Mouse (Mus musculus) heart, adult 8-10 months (tissue): ENCODE data around the gene Alkbh3. TPM values are rescaled to one million over a fixed set of nuclear protein-coding genes. Genes with fewer than 3 reads are reported as not detected.
A peak's percentile ranks its signal among the peaks of the same experiment; 100 is the strongest.

ENCODE experiments used
- DNase-seq: peaks from one replicate; pipeline ENCODE4 v3.0.0; 2022; ENCODE audit warnings: low spot score
- total RNA-seq, 4 experiments: library from RNA; stranded (reverse); gene quantifications; 2 replicates each; pipeline ENCODE4 v1.2.4; 2022

The Alkbh3 gene
- total RNA-seq, 4 experiments from 2014 or later, result 50.2 to 61.7 (median 59.9) TPM

- no peak for DNase-seq
Measured at GRCm38 (mm10) chr2:93992810-93993209, 17.8 kb downstream of the Alkbh3 start.

DNA sequence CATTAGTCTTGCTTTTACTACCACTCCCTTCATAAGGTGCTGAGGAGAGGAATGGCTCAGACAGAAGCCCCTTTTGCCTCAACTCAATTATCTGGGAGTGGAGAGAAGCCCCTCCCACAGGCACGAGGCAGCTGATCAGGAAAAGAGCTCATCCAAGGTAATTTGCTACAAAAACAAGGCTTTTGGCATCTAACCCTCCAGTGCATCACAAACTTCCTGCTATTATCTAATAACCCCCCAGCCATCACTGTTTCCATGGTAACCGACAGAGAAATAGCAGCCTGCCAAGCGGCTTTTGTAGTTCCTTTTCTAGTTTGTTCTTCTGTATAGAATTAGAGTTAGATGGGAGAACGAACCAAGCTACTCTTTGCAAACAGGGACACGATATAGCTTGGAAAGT is 18.3 kb downstream of the Alkbh3 start:
- peak; percentile 33 for DNase-seq

DNA sequence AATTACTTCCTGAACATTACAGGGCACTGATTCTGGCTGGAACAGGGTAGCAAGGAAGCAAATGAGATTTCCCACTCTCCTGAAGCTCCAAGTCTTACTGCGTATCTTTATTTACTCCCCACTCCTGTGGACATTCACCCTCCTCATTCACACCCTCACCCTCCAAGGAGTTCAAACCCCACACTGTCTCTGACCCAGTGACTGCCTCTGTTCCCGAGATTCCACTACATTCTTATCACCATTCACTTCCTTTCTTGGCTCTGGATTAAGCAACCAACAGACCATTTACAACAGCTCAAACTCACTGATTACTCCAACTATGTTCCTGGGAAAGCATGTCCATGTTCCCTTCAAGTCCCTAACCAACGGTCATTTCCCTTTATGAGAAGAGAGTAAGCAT is 19.3 kb downstream of the Alkbh3 start:
- DNase-seq, result no peak

DNA sequence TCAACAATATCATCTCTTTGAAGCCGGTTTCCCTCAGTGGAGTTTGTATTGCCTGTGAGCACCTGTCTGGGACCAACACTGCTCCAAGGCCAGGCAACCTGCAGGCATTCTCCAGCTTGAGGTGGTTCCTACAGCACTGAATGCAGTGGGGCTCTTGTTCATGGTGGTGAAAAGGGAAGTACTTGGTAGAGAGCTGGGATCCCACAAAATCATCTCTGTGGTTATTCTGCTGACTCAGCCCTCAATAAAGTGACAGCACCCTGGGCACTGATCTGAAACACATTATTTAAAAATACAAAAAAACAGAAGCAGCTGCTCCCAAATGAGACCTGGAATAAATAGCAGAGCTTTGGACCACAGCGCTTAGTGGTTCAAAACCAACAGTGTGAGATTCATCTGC is 22.2 kb downstream of the Alkbh3 start:
- no peak for DNase-seq

- no peak for DNase-seq
Measured at GRCm38 (mm10) chr2:93982457-93983235, 28.0 kb downstream of the Alkbh3 start.

GRCm38 (mm10) chr2:93979249-93980120 is 31.1 kb downstream of the Alkbh3 start:
- DNase-seq, result no peak

GRCm38 (mm10) chr2:93976436-93977252 is 34.0 kb downstream of the Alkbh3 start:
- no peak for DNase-seq

DNA sequence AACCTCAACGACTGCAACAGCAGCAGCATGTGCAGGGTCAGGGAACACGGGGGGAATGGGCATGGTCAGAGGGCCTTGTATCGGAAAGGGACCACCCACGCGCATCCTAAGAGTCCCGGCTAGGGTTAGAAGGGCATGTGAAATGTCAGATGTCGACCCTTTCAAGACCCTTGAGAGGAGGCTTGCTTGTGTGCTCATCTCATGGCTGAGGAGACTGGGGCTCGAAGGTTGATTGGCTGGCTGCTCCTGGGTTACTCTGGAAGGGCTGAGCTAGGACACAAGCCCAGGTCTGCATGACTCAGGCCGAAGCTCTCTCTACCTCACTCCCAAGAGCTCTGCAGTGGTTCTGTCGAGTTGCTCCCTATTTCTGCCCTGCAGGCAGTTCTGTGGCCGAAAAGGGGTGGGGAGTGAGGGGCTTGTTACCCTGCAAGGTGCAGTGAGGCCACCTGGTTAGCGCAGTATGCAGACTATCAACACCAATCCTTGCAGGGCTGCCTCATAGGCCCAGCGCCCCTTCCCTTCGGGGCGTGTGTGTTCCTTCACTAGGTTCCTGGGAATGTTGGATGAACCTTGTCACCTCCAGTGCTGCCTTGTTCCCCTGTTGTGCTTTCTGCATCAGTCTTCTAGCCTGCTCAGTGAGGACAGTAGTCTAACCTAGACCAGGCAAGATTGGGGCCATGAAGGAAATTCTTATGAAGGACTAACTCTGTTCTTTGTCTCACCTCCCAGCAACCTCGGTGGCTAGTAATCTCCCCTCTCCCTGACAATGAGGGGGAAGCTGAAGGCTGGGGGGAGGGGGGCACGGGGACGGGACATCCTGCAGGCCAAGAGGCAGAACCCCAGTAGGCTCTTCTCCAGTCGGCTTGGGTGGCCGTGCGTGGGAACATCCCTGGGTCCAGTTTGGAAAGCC is 34.8 kb downstream of the Alkbh3 start:
- DNase-seq, result no peak

DNA sequence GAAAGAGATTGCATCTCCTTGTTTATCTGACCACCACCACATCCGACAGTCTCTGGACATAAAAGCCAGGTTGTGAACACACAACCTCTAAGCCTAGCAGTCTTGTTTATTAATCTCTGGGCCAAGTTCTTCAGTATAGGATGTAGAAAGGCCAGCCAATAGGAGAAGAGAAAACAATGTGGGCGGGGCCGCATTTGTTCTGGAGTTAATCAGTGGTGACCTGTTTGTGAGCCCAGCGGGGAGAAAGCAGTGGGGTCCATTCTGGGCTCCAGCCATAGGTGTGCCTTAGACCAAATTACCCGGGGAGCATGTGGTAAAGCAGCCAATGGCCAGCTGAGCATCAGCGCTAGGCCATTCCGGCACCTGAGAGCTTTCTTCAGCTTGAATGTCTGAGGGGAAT is 35.6 kb downstream of the Alkbh3 start:
- DNase-seq, result no peak

DNA sequence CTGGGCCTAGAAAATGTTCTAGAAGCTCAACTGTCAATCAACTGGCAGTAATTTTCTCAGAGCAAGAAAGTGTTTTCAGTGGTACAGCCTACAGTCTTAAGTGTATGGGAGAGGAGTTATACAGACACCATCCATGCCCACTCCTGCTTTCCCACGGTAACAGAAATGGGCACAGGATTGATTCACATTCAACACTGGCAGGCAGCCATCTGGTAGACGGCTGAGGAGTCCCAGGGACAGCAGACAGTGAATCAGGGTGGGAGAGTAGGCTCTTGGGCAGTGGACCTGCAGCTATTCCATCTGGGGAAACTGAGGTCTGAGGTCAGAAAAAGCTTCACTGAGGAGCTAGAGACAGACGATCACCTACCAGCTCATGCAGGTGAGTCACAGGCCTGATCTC is 39.0 kb downstream of the Alkbh3 start:
- no peak for DNase-seq

DNA sequence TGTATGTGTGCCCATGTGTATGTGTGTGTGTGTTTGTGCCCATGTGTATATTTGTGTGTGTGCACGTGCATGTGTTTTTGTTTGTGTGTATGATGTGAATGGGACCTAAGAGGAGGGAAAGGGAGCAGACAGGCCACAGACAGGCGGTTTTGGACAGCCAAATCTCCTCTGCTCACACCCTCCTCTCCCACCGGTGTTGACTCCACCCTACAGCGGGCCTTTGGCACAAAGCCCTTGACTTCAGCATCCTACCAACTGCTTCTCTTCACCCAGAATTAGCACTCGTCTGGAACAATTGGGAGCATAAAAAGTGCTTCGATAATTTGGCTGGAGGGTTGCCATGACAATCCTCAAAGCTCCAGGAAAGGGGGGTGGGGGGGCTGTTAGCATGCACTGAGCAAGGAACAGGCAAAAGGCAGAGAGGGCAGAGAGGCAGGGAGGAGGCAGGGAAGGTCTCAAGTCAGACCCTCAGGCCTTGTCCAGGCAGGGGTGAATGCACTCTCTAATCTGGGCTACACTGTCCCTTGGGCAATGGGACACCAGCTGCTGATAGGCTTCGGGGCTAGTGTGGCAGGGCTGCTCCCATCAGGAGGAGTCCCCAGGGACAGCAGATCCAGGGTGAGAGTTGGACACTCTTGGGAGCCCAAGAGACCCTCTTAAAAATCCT is 46.0 kb downstream of the Alkbh3 start:
- DNase-seq, result no peak

DNA sequence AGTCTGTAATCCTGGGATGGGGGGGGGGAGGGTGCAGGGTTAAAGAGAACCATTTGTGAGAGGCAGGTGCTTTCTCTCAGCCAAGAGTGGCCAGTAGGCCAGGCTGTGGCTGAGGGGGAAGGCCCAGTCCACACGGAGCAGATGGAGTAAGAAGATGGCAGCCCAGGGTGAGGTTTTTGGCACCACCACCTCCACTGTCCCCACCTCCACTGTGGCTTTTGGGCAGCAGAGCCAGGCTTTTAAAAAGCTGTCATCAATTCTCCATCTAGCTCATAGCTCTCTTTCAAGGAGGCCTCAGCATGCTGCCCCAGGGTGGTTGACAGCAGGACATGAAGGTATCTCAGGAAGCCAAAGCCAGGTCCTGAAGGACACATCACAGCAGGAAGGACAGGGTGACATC is 46.8 kb downstream of the Alkbh3 start:
- no peak for DNase-seq

DNA sequence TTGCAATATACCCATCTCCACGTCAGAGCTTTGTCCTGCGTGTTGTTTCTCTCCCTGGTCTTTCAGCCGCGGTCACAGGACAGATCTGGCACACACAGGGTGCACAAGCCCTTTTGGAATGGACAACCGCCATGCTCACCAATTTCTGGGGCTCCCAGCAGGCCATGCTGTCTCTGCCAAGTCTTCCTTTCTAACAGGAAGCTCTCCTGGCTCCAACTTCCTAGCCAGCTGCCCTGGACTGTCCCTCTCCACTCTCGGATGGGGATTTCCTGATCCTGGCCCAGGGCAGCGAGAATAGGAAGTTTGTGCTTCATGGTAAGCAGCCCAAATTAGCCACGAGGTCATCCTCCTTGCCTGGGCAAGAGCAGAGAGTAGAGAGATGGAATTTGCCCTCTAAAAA is 48.9 kb downstream of the Alkbh3 start:
- DNase-seq, result peak; percentile 46

DNA sequence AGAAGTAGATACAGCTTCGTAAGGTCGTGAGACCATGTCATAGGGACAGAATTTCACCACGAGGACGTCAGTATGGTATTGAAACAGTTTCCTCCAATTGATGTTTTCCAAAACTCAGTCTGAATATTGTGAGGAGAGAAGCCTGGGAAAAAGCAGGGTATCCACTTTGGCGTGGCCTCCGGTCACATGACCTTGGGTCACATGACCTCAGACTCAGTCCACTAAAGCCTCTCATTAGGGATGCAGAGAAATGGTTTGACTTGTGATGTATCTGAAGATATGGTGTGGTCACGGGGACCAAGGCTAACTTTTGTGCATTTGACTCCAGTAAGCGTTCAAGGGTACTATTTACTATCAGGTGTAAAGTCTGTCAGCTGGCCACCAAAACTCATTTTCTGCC is 51.3 kb downstream of the Alkbh3 start:
- no peak for DNase-seq

GRCm38 (mm10) chr2:93958216-93958615 is 52.4 kb downstream of the Alkbh3 start:
- DNase-seq, result no peak

DNA sequence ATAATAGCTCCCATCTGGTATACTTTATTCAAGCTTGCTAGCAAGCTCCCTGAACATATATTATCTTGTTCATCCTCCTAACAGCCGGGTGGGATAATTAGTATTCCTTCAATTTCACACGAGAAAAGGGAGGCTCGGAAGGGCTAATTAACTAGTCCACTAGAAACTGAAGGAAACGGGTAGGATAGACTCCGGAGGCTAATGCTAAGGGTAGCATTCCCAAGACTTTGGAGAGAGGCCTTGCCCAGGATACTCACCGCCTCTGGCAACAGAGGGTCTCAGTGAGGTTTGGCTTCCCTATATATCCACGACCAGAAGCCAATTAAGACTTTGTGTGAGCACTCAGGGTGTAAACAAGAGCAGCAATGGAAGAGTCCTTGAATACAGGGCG is 52.8 kb downstream of the Alkbh3 start:
- no peak for DNase-seq

- DNase-seq, result peak; percentile 64
Measured at GRCm38 (mm10) chr2:93956908-93957784, 53.5 kb downstream of the Alkbh3 start, which contains the start of gene Gm13889. Gm13889 (minus strand) TSS chr2:93957201.

DNA sequence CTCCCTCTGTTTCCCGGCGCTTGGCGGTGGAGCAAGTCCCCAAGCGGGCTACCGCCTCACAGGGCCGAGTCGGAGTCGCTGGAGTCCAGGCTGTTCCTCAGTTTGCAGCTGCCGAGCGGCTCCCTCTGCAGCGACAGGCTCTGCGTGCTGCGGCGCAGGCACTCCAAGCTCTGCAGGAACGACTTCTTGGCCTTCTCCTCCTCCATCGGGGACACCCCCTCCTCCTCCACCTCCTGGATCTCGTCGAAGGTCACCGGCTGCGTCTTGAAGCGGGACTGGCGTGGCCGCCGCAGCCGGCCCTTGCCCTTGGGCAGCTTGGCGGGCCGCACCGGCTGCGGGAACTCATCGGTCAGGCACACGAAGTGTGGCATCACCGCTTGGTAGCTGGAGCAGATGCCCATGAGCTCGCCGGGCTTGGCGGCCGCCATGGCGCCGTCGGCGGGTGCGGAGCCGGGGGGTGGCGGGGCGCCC is 54.2 kb downstream of the Alkbh3 start:
- DNase-seq, result peak; percentile 41

DNA sequence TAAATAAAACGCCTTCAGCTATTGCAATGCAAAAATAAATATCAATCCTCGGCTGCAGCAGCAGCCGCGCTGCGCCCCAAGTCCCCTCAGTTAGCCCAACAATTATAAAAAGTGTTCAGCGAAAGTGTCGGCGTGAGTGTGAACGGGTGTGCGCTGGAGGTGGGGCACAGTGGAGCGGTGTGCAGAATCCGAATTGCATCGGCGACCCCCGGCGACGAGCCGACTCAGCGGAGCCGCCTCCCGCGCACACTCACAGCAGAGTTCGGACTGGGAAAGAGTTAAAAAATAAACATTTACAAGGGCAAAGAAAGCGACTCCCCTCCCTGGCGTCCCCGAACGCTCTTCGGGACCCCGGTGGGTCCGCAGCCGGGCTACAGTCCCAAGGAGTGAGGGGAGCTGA is 54.7 kb downstream of the Alkbh3 start:
- no peak for DNase-seq
